Mouse (Mus musculus) frontal cortex, postnatal 14 days (tissue): ENCODE measurements around the gene Gdf2.

Experiments
- DNase-seq, 2 experiments: peaks; one replicate each; pipeline ENCODE4 v3.0.0; 2022; ENCODE audit warnings: low spot score in 2 of 2

The Gdf2 gene

GRCm38 (mm10) chr14:33940739-33941138, at the start of gene Gdf2:
Gdf2 (plus strand) TSS chr14:33941039.
- no peak for DNase-seq

DNA sequence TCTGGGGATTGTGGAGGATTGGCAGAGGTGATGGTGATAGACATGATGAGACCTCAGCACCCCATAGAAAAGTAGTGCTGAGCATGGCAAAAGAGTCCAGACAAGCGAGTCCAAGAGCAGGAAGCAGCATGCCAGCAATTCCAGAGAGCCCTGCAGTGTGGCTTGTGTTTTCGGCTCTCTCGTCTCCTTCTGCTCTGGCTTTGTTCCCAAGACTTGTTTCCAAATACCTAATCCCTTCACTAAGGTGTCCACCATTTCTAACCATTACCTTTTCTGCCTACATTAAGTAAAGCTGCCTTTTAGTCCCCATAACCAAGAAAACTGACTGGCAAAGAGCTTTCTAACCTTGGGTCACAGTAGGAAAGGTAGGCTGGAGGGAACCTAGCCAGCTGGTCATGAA, 49.3 kb upstream of the Gdf2 start:
- no peak for DNase-seq

GRCm38 (mm10) chr14:33895777-33896176, 45.1 kb upstream of the Gdf2 start:
- no peak for DNase-seq

- DNase-seq: no peak
Measured at GRCm38 (mm10) chr14:33896628-33897300, 44.1 kb upstream of the Gdf2 start.

GRCm38 (mm10) chr14:33902783-33903182, 38.1 kb upstream of the Gdf2 start:
- no peak for DNase-seq

GRCm38 (mm10) chr14:33903199-33903598, 37.6 kb upstream of the Gdf2 start:
- no peak for DNase-seq

GRCm38 (mm10) chr14:33904851-33905250, 36.0 kb upstream of the Gdf2 start:
- no peak for DNase-seq

DNA sequence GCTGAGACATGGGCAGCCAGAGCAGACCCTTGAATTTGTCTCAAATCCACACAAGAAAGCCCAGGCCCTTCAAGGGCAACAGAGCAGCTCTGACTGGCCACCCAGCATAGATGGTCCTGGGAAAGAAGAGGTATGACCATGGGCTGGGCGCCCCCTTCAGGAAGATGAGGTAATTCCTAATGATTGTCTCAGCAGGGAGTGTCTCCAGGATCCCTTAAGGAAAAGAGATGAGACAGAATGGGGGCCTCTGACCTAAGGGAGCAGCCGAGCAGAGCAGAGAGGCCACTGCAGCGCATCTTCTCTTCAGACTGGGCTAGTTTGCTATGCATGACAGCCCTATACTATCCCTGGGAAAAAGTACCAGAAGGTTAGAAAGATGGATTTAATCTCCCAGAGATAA, 27.1 kb upstream of the Gdf2 start:
- DNase-seq: no peak

DNA sequence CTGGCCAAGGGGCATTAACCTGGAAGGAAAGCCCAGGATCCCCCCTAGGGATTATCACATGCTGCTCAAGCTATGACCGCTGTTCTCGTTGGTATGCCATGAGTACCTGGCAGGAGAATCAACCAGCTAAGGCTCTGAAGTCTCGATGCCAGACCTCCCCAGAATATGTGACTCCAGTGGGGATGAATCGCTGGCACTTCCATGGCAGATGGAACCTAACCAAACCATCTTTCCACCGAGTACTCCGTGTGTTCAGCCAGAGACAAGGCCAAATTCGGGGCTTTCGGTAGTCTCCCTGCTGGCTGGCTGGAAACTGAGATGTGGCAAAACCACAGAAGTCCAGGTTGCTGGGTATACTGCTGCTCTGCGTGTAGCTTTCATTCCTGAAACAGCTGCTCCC, 26.6 kb upstream of the Gdf2 start:
- no peak for DNase-seq

DNA sequence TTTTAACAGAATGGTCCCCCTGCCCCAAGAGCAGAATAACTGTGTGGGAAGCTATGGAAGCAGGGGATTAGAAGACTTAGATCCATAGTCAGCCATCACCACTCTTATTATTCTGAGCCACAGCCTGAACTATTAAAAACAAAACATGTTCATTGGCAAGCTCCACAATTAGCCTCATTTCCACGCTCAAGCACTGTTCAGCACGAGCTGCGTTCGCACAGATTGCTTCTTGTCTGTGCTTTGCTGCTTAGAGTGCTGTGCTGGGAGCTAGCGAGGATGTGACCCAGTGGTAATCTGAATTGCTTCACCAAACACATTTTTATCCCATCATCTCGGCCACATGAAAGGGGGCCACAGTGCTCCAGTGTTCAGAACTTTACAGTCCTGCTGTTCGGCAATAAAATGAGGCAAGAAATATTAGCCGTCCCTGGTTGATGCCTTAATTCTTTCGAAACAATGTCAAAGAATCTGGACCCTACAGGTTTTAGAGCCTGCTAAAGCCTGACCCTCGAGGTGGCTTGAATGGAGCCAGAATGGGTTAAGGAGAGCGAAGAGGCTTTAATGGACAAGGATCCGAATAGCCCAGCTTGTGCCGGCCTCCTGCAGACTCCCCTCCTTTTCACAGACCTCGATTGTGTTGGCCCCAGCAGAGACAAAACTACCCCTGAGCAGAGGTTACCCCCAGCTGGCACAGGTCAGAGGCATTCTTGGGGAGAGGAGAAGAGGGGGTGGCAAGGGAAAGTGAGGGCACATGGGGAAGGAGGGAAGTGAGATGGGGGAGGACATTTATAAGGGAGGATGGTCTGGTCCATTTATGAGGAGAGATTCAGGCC, 19.9 kb upstream of the Gdf2 start:
- no peak for DNase-seq

DNA sequence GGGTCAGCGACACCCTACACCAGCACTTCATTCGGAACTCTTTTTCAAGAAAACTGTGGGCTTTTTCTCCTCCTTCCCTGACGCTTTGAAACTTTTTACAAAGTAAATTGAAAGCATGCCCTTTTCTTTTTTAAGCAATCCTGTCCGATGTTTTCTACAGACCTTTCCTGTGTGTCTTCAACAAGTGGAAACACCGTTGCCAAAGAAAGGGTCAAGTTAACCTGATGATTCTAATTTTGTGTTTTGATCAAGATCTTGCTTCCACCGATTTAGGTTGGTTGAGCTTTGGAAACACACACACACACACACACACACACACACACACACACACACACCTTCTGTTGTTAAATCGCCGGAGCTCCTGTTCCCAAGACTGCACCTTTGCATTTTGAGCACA, 18.1 kb upstream of the Gdf2 start:
- no peak for DNase-seq

DNA sequence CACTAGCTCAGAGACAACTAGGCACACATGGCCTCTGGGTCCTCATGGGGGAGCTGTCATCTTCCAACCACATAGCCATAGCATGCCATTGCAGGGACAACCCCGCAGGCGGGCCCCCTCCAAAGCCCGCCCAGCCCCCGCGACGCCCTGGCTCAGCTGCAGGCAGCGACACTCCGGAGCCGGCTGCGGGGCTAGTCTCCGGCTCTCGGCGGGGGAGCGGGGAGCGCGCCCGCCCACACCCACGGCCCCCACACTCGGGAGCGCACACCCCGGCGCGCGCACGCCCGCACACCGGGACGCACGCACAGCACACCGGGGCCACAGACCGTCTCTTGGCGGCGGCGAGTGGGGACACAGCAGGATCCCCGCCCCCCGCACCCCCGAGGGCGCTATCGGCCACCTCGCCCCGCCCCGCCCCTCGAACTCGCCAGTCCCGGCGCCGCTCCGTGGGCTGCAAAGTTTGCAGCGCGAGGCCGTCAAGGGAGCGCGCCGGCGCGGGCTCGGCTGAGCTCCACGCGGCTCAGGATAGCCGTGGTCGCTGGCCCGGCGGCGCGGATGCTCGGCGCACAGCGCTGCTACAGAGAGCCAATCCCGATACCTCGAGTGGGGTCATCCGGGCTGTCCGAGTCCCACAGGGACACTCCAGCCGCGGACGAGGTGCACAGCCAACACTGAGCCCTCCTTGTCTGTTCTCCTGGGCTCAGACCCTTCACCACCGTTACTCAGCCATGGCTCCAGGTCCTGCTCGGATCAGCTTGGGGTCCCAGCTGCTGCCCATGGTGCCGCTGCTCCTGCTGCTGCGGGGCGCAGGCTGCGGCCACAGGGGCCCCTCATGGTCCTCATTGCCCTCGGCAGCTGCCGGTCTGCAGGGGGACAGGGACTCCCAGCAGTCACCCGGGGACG, 17.4 kb upstream of the Gdf2 start, which contains the start of gene Gdf10:
TSS of gene Gdf10 (plus strand) at position 420 of the 903 bp plus-strand sequence.
- DNase-seq: peak in 1 of 2 experiments; percentile 18

- DNase-seq: no peak
Measured at GRCm38 (mm10) chr14:33931853-33932252, 9.0 kb upstream of the Gdf2 start.

GRCm38 (mm10) chr14:33932935-33933703, 7.7 kb upstream of the Gdf2 start:
- peak in 1 of 2 experiments; percentile 49 for DNase-seq

DNA sequence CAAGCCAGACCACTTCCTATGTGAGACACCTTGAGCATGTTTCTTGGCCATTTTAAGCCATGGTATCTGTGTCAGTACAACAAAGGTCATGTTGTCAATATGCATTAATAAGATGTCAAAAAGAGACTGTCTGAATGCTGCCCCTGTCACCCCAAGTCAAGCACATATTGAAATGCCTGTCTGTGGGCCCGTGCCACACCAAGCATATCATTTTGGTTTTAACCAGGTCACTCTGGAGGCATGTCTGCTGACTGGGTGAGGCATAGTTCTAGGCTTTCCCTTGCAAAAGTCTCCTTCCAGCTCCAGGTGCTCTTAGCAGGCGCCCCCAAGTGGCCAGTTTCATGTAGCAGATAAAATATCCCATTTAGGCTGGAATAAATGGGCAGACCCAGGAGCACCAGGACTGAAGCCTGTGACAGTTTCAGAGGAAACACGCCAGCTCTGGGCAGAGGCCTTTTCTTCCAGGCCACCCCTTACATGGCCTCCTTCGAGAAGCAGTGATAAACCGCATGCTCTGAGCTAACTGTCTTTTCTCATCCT, 7.0 kb upstream of the Gdf2 start:
- DNase-seq: peak in 1 of 2 experiments; percentile 56

DNA sequence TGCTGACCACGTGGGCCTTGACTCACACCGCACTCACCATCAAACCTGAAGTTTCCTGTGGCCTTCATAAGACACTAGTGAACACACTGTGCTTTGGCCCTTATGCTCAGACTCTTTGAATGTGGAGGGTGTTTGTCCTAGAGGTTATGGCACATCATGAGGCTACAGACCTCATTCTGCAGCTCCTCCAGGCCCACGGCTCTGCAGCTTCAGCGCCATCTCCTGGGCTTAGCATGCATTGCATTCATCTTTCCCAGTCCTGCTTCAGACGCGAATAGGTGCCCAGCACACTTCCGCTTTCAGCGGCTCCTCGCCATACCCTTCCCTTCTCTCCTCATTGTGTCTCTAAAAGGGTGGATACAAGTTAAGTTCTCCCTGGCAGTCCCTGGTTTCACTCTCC, 1.7 kb upstream of the Gdf2 start:
- DNase-seq: peak; percentile 45 to 67

GRCm38 (mm10) chr14:33942222-33942621, 1.4 kb downstream of the Gdf2 start:
- DNase-seq: no peak

GRCm38 (mm10) chr14:33946125-33946524, 5.3 kb downstream of the Gdf2 start:
- DNase-seq: no peak

- no peak for DNase-seq
Measured at GRCm38 (mm10) chr14:33952233-33952981, 11.6 kb downstream of the Gdf2 start.

DNA sequence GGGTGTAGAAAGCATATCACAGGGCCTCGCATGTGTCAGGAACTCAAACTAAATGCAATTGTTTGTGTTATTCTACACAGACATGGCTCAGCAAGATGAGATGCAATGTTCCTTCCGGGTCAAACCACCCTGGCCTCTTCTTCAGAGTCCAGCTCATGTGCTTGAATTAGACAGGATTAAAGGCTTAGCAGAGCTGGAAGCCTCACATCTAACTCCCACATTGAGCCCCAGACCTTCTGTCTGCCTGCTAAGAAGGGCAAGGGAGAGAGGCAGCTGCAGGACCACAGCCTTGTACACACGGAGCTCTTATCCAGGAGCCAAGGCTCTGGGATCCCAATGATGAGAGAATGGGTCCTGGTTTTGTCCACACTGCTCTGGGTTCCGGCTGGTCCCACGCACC, 12.9 kb downstream of the Gdf2 start, which contains the start of gene Rbp3:
TSS of gene Rbp3 (plus strand) at position 243 of the 400 bp plus-strand sequence.
- no peak for DNase-seq
